Mouse (Mus musculus) c-Kit-positive CD71-positive TER-119-positive erythroid progenitor cells, embryonic 14.5 days (primary cell): Measurements from ENCODE around the gene Olfr434.
"Not testable (repeated sequence)": the region's sequence is repeated elsewhere in the genome, so short reads cannot be mapped to it uniquely, and the experiment has no call there.

Source experiments
- DNase-seq: peaks from one replicate; pipeline ENCODE4 v3.0.0-alpha.2; 2013; ENCODE audit warnings: low spot score

Olfr434 gene

GRCm38 (mm10) chr6:43212873-43213272, at the start of gene Olfr434:
Gene Olfr434, plus strand, starts transcription at chr6:43213021.
- DNase-seq = not testable (repeated sequence)

- no peak for DNase-seq
Observed at GRCm38 (mm10) chr6:43167246-43167645, 45.6 kb upstream of the Olfr434 start.

GRCm38 (mm10) chr6:43171840-43172239, 41.0 kb upstream of the Olfr434 start, which contains the start of gene Olfr13:
Gene Olfr13, plus strand, starts transcription at chr6:43172140.
- DNase-seq = no peak

GRCm38 (mm10) chr6:43178129-43178528, 34.7 kb upstream of the Olfr434 start:
- DNase-seq = no peak

GRCm38 (mm10) chr6:43178584-43179501, 34.0 kb upstream of the Olfr434 start:
- no peak for DNase-seq

- no peak for DNase-seq
Observed at GRCm38 (mm10) chr6:43190986-43191385, 21.8 kb upstream of the Olfr434 start.

- DNase-seq = no peak
Observed at GRCm38 (mm10) chr6:43196781-43197180, 16.0 kb upstream of the Olfr434 start, which contains the start of gene Olfr435. Gene Olfr435, plus strand, starts transcription at chr6:43197146.

- DNase-seq = no peak
Observed at GRCm38 (mm10) chr6:43198094-43198493, 14.7 kb upstream of the Olfr434 start.

GRCm38 (mm10) chr6:43202786-43203185, 10.0 kb upstream of the Olfr434 start:
- no peak for DNase-seq

- no peak for DNase-seq
Observed at GRCm38 (mm10) chr6:43205355-43205754, 7.5 kb upstream of the Olfr434 start.

- DNase-seq = not testable (repeated sequence)
Observed at GRCm38 (mm10) chr6:43231255-43231654, 18.4 kb downstream of the Olfr434 start, which contains the start of gene Olfr47. Gene Olfr47, plus strand, starts transcription at chr6:43231529.

GRCm38 (mm10) chr6:43242061-43242460, 29.2 kb downstream of the Olfr434 start:
- DNase-seq = no peak

- DNase-seq = no peak
Observed at GRCm38 (mm10) chr6:43247396-43247795, 34.6 kb downstream of the Olfr434 start.

GRCm38 (mm10) chr6:43252994-43253393, 40.2 kb downstream of the Olfr434 start:
- no peak for DNase-seq

GRCm38 (mm10) chr6:43254193-43254926, 41.5 kb downstream of the Olfr434 start:
- DNase-seq = no peak

- no peak for DNase-seq
Observed at GRCm38 (mm10) chr6:43260756-43261155, 47.9 kb downstream of the Olfr434 start.

- no peak for DNase-seq
Observed at GRCm38 (mm10) chr6:43265363-43266041, 52.7 kb downstream of the Olfr434 start, which contains the start of gene Arhgef5. Gene Arhgef5, plus strand, starts transcription at chr6:43265582.

- DNase-seq = no peak
Observed at GRCm38 (mm10) chr6:43266356-43266755, 53.5 kb downstream of the Olfr434 start.
